Mouse (Mus musculus) limb, embryonic 14.5 days (tissue): ENCODE results near the gene Phlpp1. TPM values are rescaled to one million over a fixed set of nuclear protein-coding genes. Genes with fewer than 3 reads are reported as not detected.

ENCODE experiments used
- ATAC-seq: fragments of 200-750 bp; cut with Nextera tagmentation; 2 replicates; pipeline ENCODE4 v1.8.0; 2017; ENCODE audit warnings: low read depth, moderate number of reproducible peaks, moderate TSS enrichment; ENCODE audit not compliant: low FRiP score
- DNase-seq: peaks from one replicate; pipeline ENCODE4 v3.0.0-alpha.2; 2015; ENCODE audit warnings: low spot score
- H3K27ac ChIP-seq: fragments of 300-500 bp; sonication (generic); replicated peaks from 2 replicates; pipeline ENCODE4 v1.5.1; 2014; ENCODE audit warnings: low read depth, mild to moderate bottlenecking, low read length, moderate library complexity, mixed read lengths
- H3K27me3 ChIP-seq: fragments of 300-500 bp; sonication (generic); 2 replicates; pipeline ENCODE4 v1.6.1; 2014; ENCODE audit warnings: low read length, mixed read lengths; ENCODE audit not compliant: control insufficient read depth, insufficient read depth
- H3K36me3 ChIP-seq: fragments of 300-500 bp; sonication (generic); 2 replicates; pipeline ENCODE4 v1.6.1; 2014; ENCODE audit warnings: mild to moderate bottlenecking, low read length, moderate library complexity, mixed read lengths; ENCODE audit not compliant: control insufficient read depth, insufficient read depth
- H3K4me1 ChIP-seq: fragments of 300-500 bp; sonication (generic); 2 replicates; pipeline ENCODE4 v1.6.1; 2014; ENCODE audit warnings: antibody characterized with exemption, low read length, mixed read lengths; ENCODE audit not compliant: control insufficient read depth, insufficient read depth
- H3K4me2 ChIP-seq: fragments of 300-500 bp; sonication (generic); replicated peaks from 2 replicates; pipeline ENCODE4 v1.6.1; 2014; ENCODE audit warnings: low read depth, mild to moderate bottlenecking, low read length, moderate library complexity; ENCODE audit not compliant: severe bottlenecking
- H3K4me3 ChIP-seq: fragments of 300-500 bp; sonication (generic); replicated peaks from 2 replicates; pipeline ENCODE4 v1.5.1; 2014; ENCODE audit warnings: low read length
- H3K9ac ChIP-seq: fragments of 300-500 bp; sonication (generic); 2 replicates; pipeline ENCODE4 v1.6.1; 2014; ENCODE audit warnings: mild to moderate bottlenecking, low read depth, low read length, moderate library complexity; ENCODE audit not compliant: severe bottlenecking
- H3K9me3 ChIP-seq: fragments of 300-500 bp; sonication (generic); 2 replicates; pipeline ENCODE4 v1.6.1; 2016; ENCODE audit warnings: low read length; ENCODE audit not compliant: control insufficient read depth
- POLR2A ChIP-seq: fragments of 200-500 bp; IDR thresholded peaks from 2 replicates; pipeline ENCODE4 v1.8.0; 2012; ENCODE audit warnings: inconsistent platforms, mild to moderate bottlenecking, moderate library complexity, borderline replicate concordance; ENCODE audit not compliant: insufficient read depth, insufficient read length; ENCODE audit errors: extremely low read depth
- WGBS: fragments of 180-500 bp; shearing (Covaris S2); extraction: QIAGEN DNeasy Blood & Tissue Kit; methylation state at CpG from one replicate; pipeline ENCODE4 v1.1.7; 2014; 5-methylcytosine and 5-hydroxymethylcytosine counted together
- polyA plus RNA-seq, 2 experiments: library from polyadenylated mRNA; depleted of rRNA in 1 of 2; stranded (reverse) in 1 of 2; unstranded in 1 of 2; fragments of >200 nt; fragmentation: Nextera tagmentation in 1 of 2; extraction: Ambion mirVana in 1 of 2; gene quantifications; 2 replicates each; pipeline versions ENCODE4 v1.2.1 to v1.2.3; 2012 to 2014

Gene Phlpp1
- polyA plus RNA-seq, 2 experiments, result 3.9 to 9.3 TPM

DNA sequence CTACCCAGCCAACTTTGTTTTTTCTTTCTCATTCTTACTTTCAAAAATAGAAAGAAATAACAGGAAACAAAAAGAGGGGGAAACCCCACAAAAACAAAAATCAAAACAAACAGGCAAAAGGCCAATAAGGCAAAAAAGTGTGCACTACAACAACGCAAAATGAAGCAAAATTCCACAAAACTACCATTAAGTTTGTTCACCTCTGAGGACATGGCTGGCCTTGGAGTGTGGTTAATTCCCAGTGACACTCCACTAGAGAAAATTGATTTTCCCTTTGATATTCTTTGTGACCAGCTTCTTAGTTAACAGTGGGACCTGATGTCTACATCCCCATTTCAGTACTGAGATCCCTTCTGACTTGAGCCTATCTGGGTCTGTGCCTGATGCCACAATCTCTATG lies 202.1 kb downstream of the Phlpp1 start:
- H3K36me3 ChIP-seq, result peaks cover 14% of the 10 kb centered on the region
- no peak overlapping the region for H3K4me3 ChIP-seq
- no peaks in the 10 kb centered on the region for H3K9me3 ChIP-seq
- ATAC-seq (no peak), DNase-seq (no peak)
- no peak for TF ChIP-seq POLR2A
- WGBS, result 92% methylated on average over 1 of the region's 1 CpGs
- no peaks in the 10 kb centered on the region for H3K4me1 ChIP-seq
- H3K27ac ChIP-seq, result no peak overlapping the region
- no peak overlapping the region for H3K4me2 ChIP-seq
- H3K27me3 ChIP-seq, result no peaks in the 10 kb centered on the region
- no peak overlapping the region for H3K9ac ChIP-seq

DNA sequence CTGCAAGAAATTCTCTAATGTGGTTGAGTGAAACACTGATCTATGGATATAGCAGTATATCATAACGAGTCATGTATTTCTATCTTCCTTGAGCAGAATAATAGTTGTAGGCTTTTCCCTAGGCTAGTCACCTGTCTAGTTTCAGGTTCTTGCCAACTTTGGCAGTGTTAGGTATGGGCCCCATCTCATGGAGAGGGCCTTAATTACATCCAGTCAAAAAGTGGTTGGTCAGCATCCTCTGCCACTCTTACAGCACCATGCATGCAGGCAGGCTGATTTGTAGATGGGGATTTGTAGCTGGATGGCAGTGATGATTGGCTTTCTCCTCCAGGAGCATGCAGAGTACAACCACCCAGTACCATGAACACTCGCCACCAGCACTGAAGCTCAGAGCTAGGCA lies 202.7 kb downstream of the Phlpp1 start:
- WGBS, result 95% methylated on average over 2 of the region's 2 CpGs
- Histone ChIP-seq H3K9me3 (no peaks in the 10 kb centered on the region), H3K9ac (no peak overlapping the region), H3K4me1 (no peaks in the 10 kb centered on the region), H3K36me3 (peaks cover 11% of the 10 kb centered on the region), H3K27me3 (no peaks in the 10 kb centered on the region), H3K4me3 (no peak overlapping the region), H3K27ac (no peak overlapping the region), H3K4me2 (no peak overlapping the region)
- ATAC-seq (no peak), DNase-seq (no peak)
- TF ChIP-seq POLR2A, result no peak

DNA sequence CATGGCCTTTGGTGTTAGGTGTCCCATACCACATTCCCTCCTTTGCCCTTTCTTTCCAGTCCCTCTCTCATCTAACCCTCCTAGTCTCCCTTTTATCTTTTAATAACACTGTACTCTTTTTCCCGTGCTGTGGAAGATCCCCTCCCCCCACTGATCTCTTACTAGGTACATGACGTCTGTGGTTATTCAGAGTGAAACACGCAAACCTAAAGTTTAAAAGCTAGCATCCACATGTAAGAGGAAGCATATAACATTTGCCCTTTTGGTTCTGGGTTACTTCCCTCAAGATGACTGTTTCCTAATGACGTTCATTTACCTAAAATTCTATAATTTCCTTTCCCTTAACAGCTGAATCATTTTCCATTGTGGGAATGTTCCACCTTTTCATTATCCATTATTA lies 203.4 kb downstream of the Phlpp1 start:
- no peaks in the 10 kb centered on the region for H3K4me1 ChIP-seq
- no peak overlapping the region for H3K4me3 ChIP-seq
- no peak overlapping the region for H3K4me2 ChIP-seq
- no peak overlapping the region for H3K27ac ChIP-seq
- ATAC-seq (no peak), DNase-seq (no peak)
- 68% methylated on average over 4 of the region's 4 CpGs for WGBS
- no peaks in the 10 kb centered on the region for H3K27me3 ChIP-seq
- TF ChIP-seq POLR2A, result no peak
- H3K9ac ChIP-seq, result no peak overlapping the region
- H3K36me3 ChIP-seq, result peaks cover 4% of the 10 kb centered on the region; the same call in 1 of the 2 replicates
- H3K9me3 ChIP-seq, result no peaks in the 10 kb centered on the region

DNA sequence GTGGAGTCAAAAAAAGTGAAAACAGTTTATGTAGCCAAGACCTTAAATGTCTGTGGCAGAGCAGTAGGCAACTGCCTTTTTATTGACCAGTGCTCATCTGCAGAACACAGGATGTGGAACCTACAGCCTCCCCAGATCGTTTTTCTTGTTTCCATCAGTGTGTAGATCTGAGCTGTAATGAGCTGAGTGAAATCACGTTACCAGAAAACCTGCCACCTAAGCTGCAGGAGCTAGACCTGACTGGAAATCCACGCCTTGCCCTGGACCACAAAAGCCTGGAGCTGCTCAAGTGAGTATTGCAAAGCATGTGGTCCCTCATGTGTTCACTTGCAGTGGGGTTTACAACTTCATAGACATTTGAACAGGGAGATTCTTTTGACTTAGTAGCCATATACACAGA lies 204.5 kb downstream of the Phlpp1 start:
- no peak for TF ChIP-seq POLR2A
- no peaks in the 10 kb centered on the region for H3K4me1 ChIP-seq
- H3K27me3 ChIP-seq, result no peaks in the 10 kb centered on the region
- no peak overlapping the region for H3K4me2 ChIP-seq
- DNase-seq (no peak), ATAC-seq (no peak)
- peaks cover 3% of the 10 kb centered on the region; the same call in 1 of the 2 replicates for H3K36me3 ChIP-seq
- no peak overlapping the region for H3K27ac ChIP-seq
- H3K9me3 ChIP-seq, result no peaks in the 10 kb centered on the region
- no peak overlapping the region for H3K4me3 ChIP-seq
- no peak overlapping the region for H3K9ac ChIP-seq
- WGBS, result 65% methylated on average over 3 of the region's 3 CpGs

DNA sequence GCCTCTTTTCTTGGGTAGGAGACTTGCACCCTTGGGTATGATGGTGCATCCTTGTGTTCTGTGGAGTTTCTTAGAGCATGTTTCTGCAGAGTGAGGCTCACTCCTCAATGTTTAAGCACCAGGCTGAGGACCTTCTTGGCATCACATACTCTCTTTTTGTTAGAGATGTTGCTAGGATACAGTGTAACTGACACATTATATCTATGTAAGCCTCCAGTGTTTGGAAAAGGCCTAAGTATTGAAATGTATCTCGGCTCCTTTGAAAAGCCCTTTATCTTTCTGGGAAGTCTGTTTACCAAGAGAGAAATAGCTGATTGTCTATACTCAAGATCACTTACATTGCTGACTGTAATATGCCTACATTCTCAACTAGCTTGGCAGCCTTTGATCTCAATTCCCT lies 208.9 kb downstream of the Phlpp1 start:
- WGBS, result 89% methylated on average over 1 of the region's 1 CpGs
- DNase-seq (no peak), ATAC-seq (no peak)
- H3K36me3 ChIP-seq, result peaks cover 3% of the 10 kb centered on the region; the same call in 1 of the 2 replicates
- no peak overlapping the region for H3K4me3 ChIP-seq
- H3K27ac ChIP-seq, result no peak overlapping the region
- H3K4me1 ChIP-seq, result no peaks in the 10 kb centered on the region
- no peaks in the 10 kb centered on the region for H3K9me3 ChIP-seq
- no peaks in the 10 kb centered on the region for H3K27me3 ChIP-seq
- H3K4me2 ChIP-seq, result no peak overlapping the region
- TF ChIP-seq POLR2A, result no peak
- H3K9ac ChIP-seq, result no peak overlapping the region

DNA sequence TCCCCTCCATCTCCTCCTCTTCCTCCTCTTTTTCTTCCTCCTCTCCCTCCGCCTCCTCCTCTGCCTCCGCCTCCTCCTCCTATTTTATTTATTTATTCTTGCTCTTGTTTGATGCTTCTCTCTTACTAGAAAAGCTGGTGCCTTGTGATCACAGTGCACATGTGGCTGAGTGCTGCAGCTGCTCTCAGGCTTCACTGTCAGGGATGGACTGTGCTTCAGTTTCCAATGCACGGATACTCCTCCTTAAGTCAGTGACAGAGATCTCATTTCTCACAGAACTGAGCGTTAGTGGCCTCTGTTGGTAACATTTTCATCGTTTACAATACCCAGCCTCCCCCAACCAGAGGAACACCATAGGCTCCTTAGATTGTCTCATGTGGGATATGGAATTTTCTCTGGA lies 215.0 kb downstream of the Phlpp1 start:
- H3K4me2 ChIP-seq, result no peak overlapping the region
- H3K36me3 ChIP-seq, result peaks cover 9% of the 10 kb centered on the region
- DNase-seq, result no peak
- no peak overlapping the region for H3K4me3 ChIP-seq
- TF ChIP-seq POLR2A, result no peak
- no peak overlapping the region for H3K27ac ChIP-seq
- H3K27me3 ChIP-seq, result no peaks in the 10 kb centered on the region
- 0 out of 2 replicates have a peak, but pooled peaks have one; percentile 50 for ATAC-seq
- H3K9ac ChIP-seq, result no peak overlapping the region
- 78% methylated on average over 5 of the region's 5 CpGs for WGBS
- no peaks in the 10 kb centered on the region for H3K9me3 ChIP-seq
- H3K4me1 ChIP-seq, result no peaks in the 10 kb centered on the region
